Mouse (Mus musculus) limb, embryonic 15.5 days (tissue): ENCODE data around the gene Ube2ql1. TPM values are rescaled to one million over a fixed set of nuclear protein-coding genes. Genes with fewer than 3 reads are reported as not detected.

Source experiments
- ATAC-seq: fragments of 200-750 bp; cut with Nextera tagmentation; 2 replicates; pipeline ENCODE4 v1.8.0; 2017; ENCODE audit warnings: low read depth, moderate TSS enrichment; ENCODE audit not compliant: insufficient number of reproducible peaks, low FRiP score, low TSS enrichment
- H3K27ac ChIP-seq: fragments of 300-500 bp; sonication (generic); 2 replicates; pipeline ENCODE4 v1.5.1; 2015; ENCODE audit warnings: moderate library complexity, mild to moderate bottlenecking, inconsistent platforms
- H3K27me3 ChIP-seq: fragments of 300-500 bp; sonication (generic); 2 replicates; pipeline ENCODE4 v1.6.1; 2015; ENCODE audit warnings: inconsistent platforms
- H3K36me3 ChIP-seq: fragments of 300-500 bp; sonication (generic); 2 replicates; pipeline ENCODE4 v1.6.1; 2015; ENCODE audit warnings: inconsistent platforms
- H3K4me1 ChIP-seq: fragments of 300-500 bp; sonication (generic); 2 replicates; pipeline ENCODE4 v1.6.1; 2015; ENCODE audit warnings: inconsistent platforms
- H3K4me2 ChIP-seq: fragments of 300-500 bp; sonication (generic); 2 replicates; pipeline ENCODE4 v1.6.1; 2015; ENCODE audit warnings: mild to moderate bottlenecking, inconsistent platforms
- H3K4me3 ChIP-seq: fragments of 300-500 bp; sonication (generic); 2 replicates; pipeline ENCODE4 v1.5.1; 2015; ENCODE audit warnings: mild to moderate bottlenecking, inconsistent platforms
- H3K9ac ChIP-seq: fragments of 300-500 bp; sonication (generic); 2 replicates; pipeline ENCODE4 v1.6.1; 2015; ENCODE audit warnings: inconsistent platforms
- H3K9me3 ChIP-seq: fragments of 300-500 bp; sonication (generic); 2 replicates; pipeline ENCODE4 v1.6.1; 2016; ENCODE audit warnings: inconsistent platforms
- WGBS: fragments of 180-500 bp; shearing (Covaris S2); methylation state at CpG from one replicate; pipeline ENCODE4 v1.1.7; 2015; 5-methylcytosine and 5-hydroxymethylcytosine counted together
- polyA plus RNA-seq: library from polyadenylated mRNA; unstranded; fragments of >200 nt; fragmentation: Nextera tagmentation; extraction: Ambion mirVana; gene quantifications from 2 replicates; pipeline ENCODE4 v1.2.1, GENCODE M21; 2015

Gene Ube2ql1
- 1.0 and 2.1 TPM in 2 replicates for polyA plus RNA-seq

GRCm38 (mm10) chr13:69739759-69740135 is at the start of gene Ube2ql1:
Ube2ql1 (minus strand) TSS chr13:69739889.
- Histone ChIP-seq H3K27ac (peak within 1 kb of the TSS; percentile 67), H3K9ac (peak within 1 kb of the TSS; percentile 50), H3K4me3 (peak within 1 kb of the TSS; percentile 72), H3K4me2 (peak within 1 kb of the TSS; percentile 100), H3K9me3 (no peaks in the 10 kb centered on the region; the same call in 1 of the 2 replicates), H3K27me3 (peaks cover 54% of the 10 kb centered on the region), H3K4me1 (peaks cover 30% of the 10 kb centered on the region), H3K36me3 (no peaks in the 10 kb centered on the region)
- 0% methylated on average over 39 of the region's 46 CpGs for WGBS
- peak; percentile 81 for ATAC-seq

- no peak overlapping the region for H3K9ac ChIP-seq
- H3K4me1 ChIP-seq = 0 out of 2 replicates have a peak, but pooled peaks cover 2% of the 10 kb centered on the region
- H3K9me3 ChIP-seq = no peaks in the 10 kb centered on the region
- WGBS = 70% methylated on average over 5 of the region's 5 CpGs
- no peak overlapping the region for H3K27ac ChIP-seq
- no peaks in the 10 kb centered on the region for H3K27me3 ChIP-seq
- ATAC-seq = no peak
- no peak overlapping the region for H3K4me2 ChIP-seq
- no peak overlapping the region for H3K4me3 ChIP-seq
- H3K36me3 ChIP-seq = no peaks in the 10 kb centered on the region
These were observed 49.0 kb upstream of the Ube2ql1 start for GRCm38 (mm10) chr13:69788704-69789103.

- Histone ChIP-seq H3K4me1 (no peaks in the 10 kb centered on the region), H3K36me3 (no peaks in the 10 kb centered on the region), H3K4me3 (no peak overlapping the region), H3K4me2 (no peak overlapping the region), H3K27ac (no peak overlapping the region), H3K9me3 (no peaks in the 10 kb centered on the region), H3K27me3 (no peaks in the 10 kb centered on the region), H3K9ac (no peak overlapping the region)
- no peak for ATAC-seq
- 87% methylated on average over 19 of the region's 19 CpGs for WGBS
These were observed 38.5 kb upstream of the Ube2ql1 start for GRCm38 (mm10) chr13:69778221-69778620.

GRCm38 (mm10) chr13:69772358-69772757 is 32.7 kb upstream of the Ube2ql1 start:
- Histone ChIP-seq H3K27me3 (no peaks in the 10 kb centered on the region), H3K36me3 (no peaks in the 10 kb centered on the region), H3K4me1 (peaks cover 4% of the 10 kb centered on the region; the same call in 1 of the 2 replicates), H3K27ac (no peak overlapping the region), H3K4me3 (no peak overlapping the region), H3K9me3 (no peaks in the 10 kb centered on the region), H3K4me2 (no peak overlapping the region), H3K9ac (no peak overlapping the region)
- no peak for ATAC-seq
- 79% methylated on average over 4 of the region's 4 CpGs for WGBS

- Histone ChIP-seq H3K27me3 (no peaks in the 10 kb centered on the region), H3K9ac (no peak overlapping the region), H3K4me1 (peaks cover 4% of the 10 kb centered on the region; the same call in 1 of the 2 replicates), H3K27ac (peak overlapping the region; percentile 27; the same call in 1 of the 2 replicates), H3K36me3 (no peaks in the 10 kb centered on the region), H3K9me3 (no peaks in the 10 kb centered on the region), H3K4me2 (no peak overlapping the region), H3K4me3 (no peak overlapping the region)
- ATAC-seq = peak; percentile 40; the same call in 1 of the 2 replicates
- 75% methylated on average over 12 of the region's 12 CpGs for WGBS
These were observed 31.1 kb upstream of the Ube2ql1 start for GRCm38 (mm10) chr13:69770538-69771456.

- Histone ChIP-seq H3K27me3 (no peaks in the 10 kb centered on the region), H3K4me3 (no peak overlapping the region), H3K36me3 (no peaks in the 10 kb centered on the region), H3K9me3 (no peaks in the 10 kb centered on the region), H3K4me2 (no peak overlapping the region), H3K4me1 (peaks cover 4% of the 10 kb centered on the region; the same call in 1 of the 2 replicates), H3K9ac (no peak overlapping the region), H3K27ac (no peak overlapping the region)
- ATAC-seq = no peak
- 89% methylated on average over 10 of the region's 10 CpGs for WGBS
These were observed 28.5 kb upstream of the Ube2ql1 start for GRCm38 (mm10) chr13:69768152-69768551.

- no peak for ATAC-seq
These were observed 25.0 kb upstream of the Ube2ql1 start for GRCm38 (mm10) chr13:69764646-69765045.

GRCm38 (mm10) chr13:69761393-69761792 is 21.7 kb upstream of the Ube2ql1 start:
- no peak overlapping the region for H3K4me2 ChIP-seq
- H3K4me3 ChIP-seq = no peak overlapping the region

More at GRCm38 (mm10) chr13:69764646-69765045, 25.0 kb upstream of the Ube2ql1 start:
- Histone ChIP-seq H3K9me3 (no peaks in the 10 kb centered on the region), H3K4me2 (no peak overlapping the region), H3K36me3 (no peaks in the 10 kb centered on the region), H3K27me3 (no peaks in the 10 kb centered on the region), H3K27ac (no peak overlapping the region), H3K4me3 (no peak overlapping the region), H3K9ac (no peak overlapping the region), H3K4me1 (0 out of 2 replicates have a peak, but pooled peaks cover 4% of the 10 kb centered on the region)
- 75% methylated on average over 9 of the region's 9 CpGs for WGBS

GRCm38 (mm10) chr13:69758979-69759378 is 19.3 kb upstream of the Ube2ql1 start:
- H3K4me2 ChIP-seq = no peak overlapping the region
- no peak overlapping the region for H3K9ac ChIP-seq
- H3K4me1 ChIP-seq = 0 out of 2 replicates have a peak, but pooled peaks cover 4% of the 10 kb centered on the region
- H3K4me3 ChIP-seq = no peak overlapping the region
- H3K27me3 ChIP-seq = no peaks in the 10 kb centered on the region
- no peak overlapping the region for H3K27ac ChIP-seq
- no peaks in the 10 kb centered on the region for H3K9me3 ChIP-seq
- 51% methylated on average over 6 of the region's 6 CpGs for WGBS
- H3K36me3 ChIP-seq = no peaks in the 10 kb centered on the region
- peak; percentile 68; the same call in 1 of the 2 replicates for ATAC-seq

More at GRCm38 (mm10) chr13:69761393-69761792, 21.7 kb upstream of the Ube2ql1 start:
- peak; percentile 73; the same call in 1 of the 2 replicates for ATAC-seq
- 0 out of 2 replicates have a peak, but pooled peaks cover 4% of the 10 kb centered on the region for H3K4me1 ChIP-seq
- 0 out of 2 replicates have a peak overlapping the region, but pooled peaks have one; percentile 2 for H3K27ac ChIP-seq
- H3K36me3 ChIP-seq = no peaks in the 10 kb centered on the region
- no peak overlapping the region for H3K9ac ChIP-seq
- no peaks in the 10 kb centered on the region for H3K27me3 ChIP-seq
- 46% methylated on average over 10 of the region's 10 CpGs for WGBS
- H3K9me3 ChIP-seq = no peaks in the 10 kb centered on the region

GRCm38 (mm10) chr13:69752875-69753274 is 13.2 kb upstream of the Ube2ql1 start:
- no peak for ATAC-seq
- Histone ChIP-seq H3K27me3 (no peaks in the 10 kb centered on the region), H3K4me1 (no peaks in the 10 kb centered on the region), H3K9me3 (no peaks in the 10 kb centered on the region), H3K27ac (no peak overlapping the region), H3K4me3 (no peak overlapping the region), H3K9ac (no peak overlapping the region), H3K36me3 (no peaks in the 10 kb centered on the region), H3K4me2 (no peak overlapping the region)
- whole genome bisulfite sequencing = 69% methylated on average over 2 of the region's 2 CpGs

- Histone ChIP-seq H3K9me3 (no peaks in the 10 kb centered on the region), H3K36me3 (no peaks in the 10 kb centered on the region)
- whole genome bisulfite sequencing = 86% methylated on average over 6 of the region's 6 CpGs
These were observed 11.8 kb upstream of the Ube2ql1 start for GRCm38 (mm10) chr13:69751510-69751909.

GRCm38 (mm10) chr13:69748756-69749155 is 9.1 kb upstream of the Ube2ql1 start:
- no peaks in the 10 kb centered on the region for H3K27me3 ChIP-seq
- no peak overlapping the region for H3K9ac ChIP-seq
- no peaks in the 10 kb centered on the region for H3K36me3 ChIP-seq
- no peaks in the 10 kb centered on the region; the same call in 1 of the 2 replicates for H3K9me3 ChIP-seq
- no peak overlapping the region for H3K4me2 ChIP-seq
- no peak overlapping the region for H3K27ac ChIP-seq
- H3K4me3 ChIP-seq = no peak overlapping the region
- WGBS = 85% methylated on average over 4 of the region's 4 CpGs
- no peak for ATAC-seq
- no peaks in the 10 kb centered on the region for H3K4me1 ChIP-seq

More at GRCm38 (mm10) chr13:69751510-69751909, 11.8 kb upstream of the Ube2ql1 start:
- Histone ChIP-seq H3K9ac (no peak overlapping the region), H3K27me3 (no peaks in the 10 kb centered on the region), H3K4me2 (no peak overlapping the region), H3K4me1 (no peaks in the 10 kb centered on the region), H3K4me3 (no peak overlapping the region), H3K27ac (no peak overlapping the region)
- no peak for ATAC-seq
